Mouse (Mus musculus): ENCODE measurements around the gene Ccdc180. TPM values are rescaled to one million over a fixed set of nuclear protein-coding genes. Genes with fewer than 3 reads are reported as not detected.

Gene Ccdc180
- polyA plus RNA-seq, 1 experiment from 2014 or later: 0.08 TPM

DNA sequence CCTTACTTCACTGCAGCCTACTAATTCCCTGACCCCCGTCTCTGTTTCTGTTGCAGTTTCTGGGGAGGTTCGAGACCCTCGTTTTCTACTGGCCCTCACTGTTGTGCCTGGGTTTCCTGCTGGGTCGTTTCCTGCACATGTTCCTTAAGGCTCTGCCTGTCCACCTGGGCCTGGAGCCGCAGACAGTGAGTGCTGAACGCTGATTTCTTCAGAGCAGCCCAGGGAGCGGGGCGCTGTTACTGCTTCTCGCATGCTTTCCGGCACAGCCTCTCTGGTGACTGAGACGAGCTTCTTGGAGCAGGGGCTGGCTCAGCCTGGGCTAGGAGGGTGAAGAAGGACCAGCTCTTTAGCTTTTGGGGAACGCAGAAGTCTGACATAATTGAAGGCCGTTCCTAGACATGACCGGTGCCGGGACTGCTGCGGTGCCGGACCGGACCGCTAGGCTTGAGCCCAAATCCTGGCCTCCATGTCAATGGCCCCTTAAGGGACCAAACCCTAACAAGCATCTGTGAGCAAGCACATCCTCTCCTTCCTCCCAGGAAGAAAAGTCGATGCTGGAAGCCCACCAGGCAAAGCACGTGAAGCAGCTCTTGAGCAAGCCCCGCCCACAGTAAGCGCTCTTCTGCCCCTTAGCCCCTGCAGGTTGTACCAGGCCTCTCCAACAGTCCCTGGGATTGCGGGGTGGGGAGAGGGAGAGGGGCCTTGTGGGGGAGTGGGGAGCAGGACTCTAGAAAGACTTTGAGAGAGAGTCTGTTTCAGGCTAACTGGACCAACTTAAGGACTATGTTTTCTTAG lies 20.9 kb upstream of the Ccdc180 start:
- Histone ChIP-seq H3K4me3 (peak overlapping the region; percentile 27), H3K9ac (0 out of 2 replicates have a peak overlapping the region, but pooled peaks have one; percentile 5), H3K36me3 (no peaks in the 10 kb centered on the region), H3K27ac (replicated peaks) (no peak overlapping the region), H3K27me3 (replicated peaks) (peaks cover 18% of the 10 kb centered on the region; the same call in 1 of the 2 replicates), H3K4me1 (peaks cover 6% of the 10 kb centered on the region), H3K9me3 (no peaks in the 10 kb centered on the region), H3K4me2 (peak overlapping the region; percentile 60)
- WGBS: 23% methylated on average over 24 of the region's 24 CpGs
- ATAC-seq (ENCODE audit: extremely low read depth, insufficient number of reproducible peaks, low FRiP score, low TSS enrichment): no peak

DNA sequence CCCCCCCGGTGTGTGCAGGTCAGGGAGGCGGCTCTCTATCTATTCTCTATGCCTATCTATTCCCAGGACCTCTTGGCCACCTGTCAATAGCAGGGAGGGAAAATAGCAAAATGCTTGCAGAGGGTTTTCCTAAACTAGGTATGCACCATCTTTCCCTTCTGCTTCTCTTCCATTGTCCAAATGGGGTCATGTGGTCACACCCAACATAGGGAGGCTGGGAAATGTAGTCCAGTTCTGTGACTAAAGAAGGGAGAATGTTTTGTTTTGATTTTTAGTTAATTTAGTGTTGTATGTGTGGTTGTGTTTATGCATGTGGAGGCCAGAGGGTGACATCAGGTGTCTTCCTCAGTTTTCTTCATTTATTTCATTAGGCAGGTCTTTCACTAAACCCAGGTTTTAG lies 18.0 kb upstream of the Ccdc180 start:
- H3K9ac ChIP-seq: no peak overlapping the region
- no peak overlapping the region for H3K4me2 ChIP-seq
- no peak overlapping the region for H3K4me3 ChIP-seq
- H3K9me3 ChIP-seq: 0 out of 2 replicates have a peak, but pooled peaks cover 4% of the 10 kb centered on the region
- H3K36me3 ChIP-seq: no peaks in the 10 kb centered on the region
- no peak for ATAC-seq (ENCODE audit: extremely low read depth, insufficient number of reproducible peaks, low FRiP score, low TSS enrichment)
- H3K27ac ChIP-seq (replicated peaks): no peak overlapping the region
- H3K4me1 ChIP-seq: peaks cover 6% of the 10 kb centered on the region
- peaks cover 18% of the 10 kb centered on the region; the same call in 1 of the 2 replicates for H3K27me3 ChIP-seq (replicated peaks)
- WGBS: no CpG with 5 or more reads among the region's 2 CpGs

DNA sequence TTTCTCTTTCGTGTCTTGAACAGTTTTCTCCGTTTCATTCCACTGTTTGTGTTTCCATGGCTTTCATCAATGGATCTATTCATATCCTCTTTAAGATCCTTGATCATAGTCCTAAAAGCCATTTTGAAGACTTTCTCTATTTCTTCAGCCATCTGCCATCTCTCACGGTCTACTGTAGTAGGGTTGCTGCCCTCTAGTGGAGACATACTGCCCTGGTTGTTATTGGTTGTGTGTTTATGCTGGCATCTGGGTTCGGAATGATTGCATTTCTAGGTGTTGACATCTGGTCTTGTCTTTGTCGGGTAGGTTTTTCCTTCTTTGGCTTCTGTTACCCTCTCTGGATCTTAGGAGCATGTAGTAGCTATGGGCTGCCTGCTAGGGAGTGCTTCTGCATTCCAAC lies 11.2 kb upstream of the Ccdc180 start:
- H3K9me3 ChIP-seq: 0 out of 2 replicates have a peak, but pooled peaks cover 4% of the 10 kb centered on the region
- H3K4me3 ChIP-seq: no peak overlapping the region
- WGBS: 40% methylated on average over 5 of the region's 5 CpGs
- peaks cover 6% of the 10 kb centered on the region; the same call in 1 of the 2 replicates for H3K27me3 ChIP-seq (replicated peaks)
- no peak overlapping the region for H3K4me2 ChIP-seq
- no peak overlapping the region for H3K27ac ChIP-seq (replicated peaks)
- ATAC-seq (ENCODE audit: extremely low read depth, insufficient number of reproducible peaks, low FRiP score, low TSS enrichment): no peak
- no peaks in the 10 kb centered on the region for H3K36me3 ChIP-seq
- no peak overlapping the region for H3K9ac ChIP-seq
- 0 out of 2 replicates have a peak, but pooled peaks cover 7% of the 10 kb centered on the region for H3K4me1 ChIP-seq

DNA sequence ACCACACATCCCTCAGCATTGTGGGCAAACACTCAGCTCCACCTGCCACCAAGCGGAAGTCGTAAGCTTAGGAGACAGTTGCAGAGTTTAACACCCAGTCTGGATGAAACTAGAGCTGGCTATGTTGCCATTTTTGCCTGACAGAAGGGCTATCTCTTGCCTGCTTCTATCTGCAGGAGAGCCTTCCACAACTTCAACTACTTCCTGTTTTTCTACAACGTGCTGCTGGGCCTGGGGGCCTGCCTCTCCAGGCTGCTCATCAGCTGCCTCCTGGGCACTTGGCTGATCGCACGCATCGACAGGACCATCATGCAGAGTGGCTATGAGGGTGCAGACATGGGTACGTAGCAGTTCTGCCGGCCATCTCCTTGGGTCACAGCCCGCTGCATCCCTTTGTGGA lies 7.6 kb upstream of the Ccdc180 start:
- Histone ChIP-seq H3K27ac (replicated peaks) (no peak overlapping the region), H3K4me1 (0 out of 2 replicates have a peak, but pooled peaks cover 7% of the 10 kb centered on the region), H3K4me2 (no peak overlapping the region), H3K4me3 (no peak overlapping the region), H3K27me3 (replicated peaks) (peaks cover 6% of the 10 kb centered on the region; the same call in 1 of the 2 replicates), H3K9ac (no peak overlapping the region), H3K9me3 (no peaks in the 10 kb centered on the region), H3K36me3 (no peaks in the 10 kb centered on the region)
- no peak for ATAC-seq (ENCODE audit: extremely low read depth, insufficient number of reproducible peaks, low FRiP score, low TSS enrichment)
- WGBS: 57% methylated on average over 9 of the region's 9 CpGs

DNA sequence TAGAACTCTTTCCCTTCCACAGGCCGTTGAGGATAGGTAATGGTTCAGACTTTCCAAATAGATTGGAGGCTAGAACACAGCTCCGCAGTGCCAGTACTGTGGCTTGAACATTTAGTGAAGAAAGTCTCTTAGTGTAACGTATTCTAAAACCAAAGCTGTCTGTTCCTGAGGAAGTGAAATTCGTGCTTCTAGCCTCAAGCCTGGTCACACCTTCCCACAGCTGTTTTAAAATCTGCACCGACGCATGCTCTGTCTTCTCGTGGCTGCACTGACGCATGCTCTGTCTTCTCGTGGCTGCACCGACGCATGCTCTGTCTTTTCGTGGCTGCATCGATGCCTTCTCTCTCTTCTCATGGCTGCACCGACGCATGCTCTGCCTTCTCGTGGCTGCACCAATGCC lies 6.9 kb upstream of the Ccdc180 start:
- WGBS: 88% methylated on average over 16 of the region's 16 CpGs
- H3K9ac ChIP-seq: no peak overlapping the region
- no peak for ATAC-seq (ENCODE audit: extremely low read depth, insufficient number of reproducible peaks, low FRiP score, low TSS enrichment)

DNA sequence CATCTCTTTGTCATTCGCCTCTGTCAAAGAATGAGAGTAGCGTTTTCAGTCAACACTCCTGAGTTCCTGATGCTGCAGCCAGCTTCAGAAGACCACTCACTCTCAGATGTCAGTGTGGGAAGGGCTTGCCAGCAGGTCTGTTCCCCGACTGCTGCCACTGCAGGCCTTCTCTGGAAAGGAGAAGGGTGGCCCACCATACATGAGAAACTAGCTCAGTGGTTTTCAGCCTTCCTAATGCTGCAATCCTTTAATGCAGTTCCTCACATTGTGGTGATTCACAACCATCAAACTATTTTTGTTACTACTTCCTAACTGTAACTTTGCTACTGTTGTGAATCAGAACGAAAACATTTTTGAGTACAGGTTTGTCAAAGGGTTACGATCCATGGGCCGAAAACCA lies 616 bp upstream of the Ccdc180 start:
- H3K4me2 ChIP-seq: no peak overlapping the region
- 72% methylated on average over 6 of the region's 6 CpGs for WGBS
- H3K27ac ChIP-seq (replicated peaks): no peak overlapping the region
- H3K4me1 ChIP-seq: peaks cover 7% of the 10 kb centered on the region
- H3K4me3 ChIP-seq: no peak overlapping the region
- H3K36me3 ChIP-seq: no peaks in the 10 kb centered on the region
- no peak for ATAC-seq (ENCODE audit: extremely low read depth, insufficient number of reproducible peaks, low FRiP score, low TSS enrichment)
- peaks cover 13% of the 10 kb centered on the region; the same call in 1 of the 2 replicates for H3K27me3 ChIP-seq (replicated peaks)
- H3K9me3 ChIP-seq: no peaks in the 10 kb centered on the region
- H3K9ac ChIP-seq: no peak overlapping the region

More for the DNA sequence above, 6.9 kb upstream of the Ccdc180 start:
- Histone ChIP-seq H3K4me1 (0 out of 2 replicates have a peak, but pooled peaks cover 7% of the 10 kb centered on the region), H3K27me3 (replicated peaks) (peaks cover 6% of the 10 kb centered on the region; the same call in 1 of the 2 replicates), H3K4me2 (no peak overlapping the region), H3K36me3 (no peaks in the 10 kb centered on the region), H3K27ac (replicated peaks) (no peak overlapping the region), H3K4me3 (no peak overlapping the region), H3K9me3 (no peaks in the 10 kb centered on the region)

DNA sequence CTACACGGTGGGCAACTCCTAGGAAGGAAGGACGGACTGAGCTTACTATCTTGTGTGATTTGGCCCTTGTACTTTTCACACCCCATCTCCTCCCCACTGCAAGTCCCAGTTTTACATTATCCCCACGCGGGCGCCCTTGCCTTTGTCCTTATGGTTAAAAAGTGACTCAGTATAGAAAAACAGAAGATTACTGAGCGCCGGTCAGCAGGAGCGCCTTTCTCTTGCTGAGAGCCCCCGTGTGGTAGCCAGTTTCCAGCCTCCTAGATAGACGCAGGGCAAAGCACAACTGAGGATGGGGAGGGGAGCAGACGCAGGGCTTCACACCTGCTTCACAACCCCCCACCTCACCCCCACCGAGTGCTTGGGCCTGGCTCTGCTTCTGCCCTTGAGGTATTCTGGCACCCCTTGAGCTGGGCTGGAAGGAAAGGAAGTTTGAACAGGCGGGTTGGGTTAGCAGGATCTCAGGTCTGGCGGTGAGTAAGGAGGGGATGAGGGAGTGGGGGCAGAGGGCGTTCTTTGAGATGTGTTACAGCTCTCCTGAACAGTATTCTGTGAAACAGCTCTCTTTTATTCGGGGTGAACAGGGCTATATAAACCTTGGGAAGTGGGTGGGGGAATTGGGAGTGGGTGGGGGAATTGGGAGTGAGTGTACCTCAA lies 6.5 kb downstream of the Ccdc180 start:
- Histone ChIP-seq H3K4me2 (no peak overlapping the region), H3K4me1 (no peaks in the 10 kb centered on the region), H3K36me3 (no peaks in the 10 kb centered on the region), H3K4me3 (no peak overlapping the region), H3K9ac (0 out of 2 replicates have a peak overlapping the region, but pooled peaks have one; percentile 10), H3K9me3 (no peaks in the 10 kb centered on the region), H3K27ac (replicated peaks) (no peak overlapping the region), H3K27me3 (replicated peaks) (peaks cover 65% of the 10 kb centered on the region)
- 13% methylated on average over 16 of the region's 16 CpGs for WGBS
- ATAC-seq (ENCODE audit: extremely low read depth, insufficient number of reproducible peaks, low FRiP score, low TSS enrichment): no peak

DNA sequence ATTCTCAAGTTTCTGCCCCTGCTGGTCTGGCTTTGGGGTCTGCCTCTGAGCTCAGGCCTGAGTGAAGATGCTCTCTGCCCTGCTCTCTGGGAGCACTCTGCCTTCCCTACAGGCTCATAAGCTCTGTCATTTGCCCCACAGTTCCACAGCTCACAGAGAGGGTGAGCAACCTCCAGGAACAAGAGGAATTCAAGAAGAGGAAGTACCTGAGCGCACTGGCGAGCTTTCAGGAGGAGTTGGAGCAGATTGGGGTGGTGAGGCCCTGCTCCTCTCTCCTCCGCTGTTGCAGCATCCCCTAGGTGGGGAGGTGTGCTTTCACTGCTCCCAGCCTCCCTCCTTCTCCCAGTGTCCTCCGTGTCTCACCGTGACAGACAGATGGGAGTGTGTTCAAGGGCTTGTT lies 8.3 kb downstream of the Ccdc180 start:
- Histone ChIP-seq H3K4me2 (no peak overlapping the region), H3K9me3 (no peaks in the 10 kb centered on the region), H3K36me3 (no peaks in the 10 kb centered on the region), H3K4me1 (no peaks in the 10 kb centered on the region), H3K4me3 (no peak overlapping the region), H3K27ac (replicated peaks) (no peak overlapping the region), H3K27me3 (replicated peaks) (peaks cover 59% of the 10 kb centered on the region), H3K9ac (no peak overlapping the region)
- ATAC-seq (ENCODE audit: extremely low read depth, insufficient number of reproducible peaks, low FRiP score, low TSS enrichment): no peak
- WGBS: 40% methylated on average over 5 of the region's 5 CpGs

DNA sequence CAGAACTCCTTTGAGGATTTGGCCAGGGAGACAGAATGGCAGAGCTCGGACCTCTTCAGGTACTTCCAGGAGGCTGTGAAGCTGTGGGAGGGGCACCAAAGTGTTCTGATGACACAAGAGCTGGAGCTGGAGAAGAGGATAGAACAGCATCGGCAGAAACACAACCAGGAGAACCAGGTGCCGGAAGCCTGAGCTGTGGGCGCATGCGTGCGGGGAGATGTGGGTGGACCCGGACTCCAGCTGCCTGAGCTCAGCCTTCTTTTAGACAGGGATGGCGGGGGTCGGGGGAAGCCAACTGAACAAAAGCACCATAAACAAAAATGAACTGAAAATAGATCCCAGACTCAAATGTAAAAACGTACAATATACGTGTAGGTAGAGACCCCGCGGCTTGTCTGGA lies 19.2 kb downstream of the Ccdc180 start:
- no peak overlapping the region for H3K27ac ChIP-seq (replicated peaks)
- no peak overlapping the region for H3K9ac ChIP-seq
- H3K4me2 ChIP-seq: no peak overlapping the region
- 0 out of 2 replicates have a peak, but pooled peaks cover 4% of the 10 kb centered on the region for H3K27me3 ChIP-seq (replicated peaks)
- 86% methylated on average over 13 of the region's 13 CpGs for WGBS
- 0 out of 2 replicates have a peak, but pooled peaks cover 4% of the 10 kb centered on the region for H3K4me1 ChIP-seq
- H3K9me3 ChIP-seq: no peaks in the 10 kb centered on the region
- no peaks in the 10 kb centered on the region for H3K36me3 ChIP-seq
- H3K4me3 ChIP-seq: no peak overlapping the region
- ATAC-seq (ENCODE audit: extremely low read depth, insufficient number of reproducible peaks, low FRiP score, low TSS enrichment): no peak

DNA sequence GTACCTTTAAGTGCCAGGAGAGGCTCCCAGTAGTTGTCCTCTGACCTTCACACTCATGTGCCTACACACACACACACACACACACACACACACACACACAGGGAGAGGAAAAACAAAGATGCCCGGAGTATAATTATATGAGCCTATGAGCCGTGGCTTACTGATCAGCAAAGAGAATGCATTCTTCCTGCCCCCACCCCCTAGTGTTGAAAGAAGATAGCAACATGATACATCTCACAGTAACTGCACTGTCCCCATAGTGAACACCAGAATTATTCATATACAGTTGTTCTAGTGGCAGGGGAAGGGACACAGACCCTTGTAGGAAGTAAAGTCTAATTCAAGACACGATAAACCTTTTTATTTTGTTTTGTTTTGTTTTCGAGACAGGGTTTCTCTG lies 19.8 kb downstream of the Ccdc180 start:
- ATAC-seq (ENCODE audit: extremely low read depth, insufficient number of reproducible peaks, low FRiP score, low TSS enrichment): no peak
- Histone ChIP-seq H3K4me3 (no peak overlapping the region), H3K4me1 (0 out of 2 replicates have a peak, but pooled peaks cover 4% of the 10 kb centered on the region), H3K9ac (no peak overlapping the region), H3K36me3 (no peaks in the 10 kb centered on the region), H3K27ac (replicated peaks) (no peak overlapping the region), H3K27me3 (replicated peaks) (0 out of 2 replicates have a peak, but pooled peaks cover 4% of the 10 kb centered on the region), H3K9me3 (no peaks in the 10 kb centered on the region), H3K4me2 (no peak overlapping the region)
- 56% methylated on average over 4 of the region's 4 CpGs for WGBS

DNA sequence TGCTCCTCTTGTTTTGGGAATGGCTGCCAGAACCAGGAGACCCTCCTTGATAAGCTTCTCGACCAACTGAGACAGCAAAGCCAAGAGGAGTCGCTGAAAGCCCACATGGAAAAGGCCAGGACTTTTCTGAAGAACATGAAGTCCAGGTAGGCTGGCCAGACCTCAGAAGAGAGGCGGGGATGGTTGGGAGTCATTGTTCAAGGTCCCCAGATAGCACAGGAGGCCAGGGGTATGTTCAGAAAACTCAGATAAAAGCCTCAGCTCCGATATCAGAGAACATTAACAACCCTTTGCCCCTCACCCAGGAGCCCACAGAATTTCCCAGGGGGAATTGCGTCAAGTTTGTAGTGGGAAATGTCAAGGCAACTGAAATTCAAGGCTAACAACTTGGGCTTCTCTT lies 21.2 kb downstream of the Ccdc180 start:
- H3K27ac ChIP-seq (replicated peaks): no peak overlapping the region
- H3K9me3 ChIP-seq: peaks cover 4% of the 10 kb centered on the region; the same call in 1 of the 2 replicates
- H3K9ac ChIP-seq: no peak overlapping the region
- H3K4me1 ChIP-seq: 0 out of 2 replicates have a peak, but pooled peaks cover 4% of the 10 kb centered on the region
- H3K4me2 ChIP-seq: no peak overlapping the region
- 0 out of 2 replicates have a peak, but pooled peaks cover 4% of the 10 kb centered on the region for H3K27me3 ChIP-seq (replicated peaks)
- WGBS: 76% methylated on average over 5 of the region's 5 CpGs
- no peak overlapping the region for H3K4me3 ChIP-seq
- H3K36me3 ChIP-seq: no peaks in the 10 kb centered on the region
- ATAC-seq (ENCODE audit: extremely low read depth, insufficient number of reproducible peaks, low FRiP score, low TSS enrichment): no peak

All from heart, embryonic 13.5 days (tissue).